Mouse (Mus musculus): ENCODE data around the gene 5330417H12Rik. TPM values are rescaled to one million over a fixed set of nuclear protein-coding genes. Genes with fewer than 3 reads are reported as not detected.

5330417H12Rik gene
- polyA plus RNA-seq, 1 experiment from 2014 or later = not detected

- no peak for ATAC-seq (replicated peaks; ENCODE audit: extremely low read depth, insufficient read depth, low FRiP score)
- Histone ChIP-seq H3K9ac (ENCODE audit: low read length) (no peak overlapping the region), H3K27ac (ENCODE audit: low read length) (no peak overlapping the region), H3K36me3 (ENCODE audit: control insufficient read depth, insufficient read depth) (no peaks in the 10 kb centered on the region), H3K4me2 (ENCODE audit: low read depth, low read length) (no peak overlapping the region), H3K4me1 (ENCODE audit: control insufficient read depth, insufficient read depth, low read length) (no peaks in the 10 kb centered on the region), H3K27me3 (ENCODE audit: control insufficient read depth, insufficient read depth, low read length) (no peaks in the 10 kb centered on the region), H3K4me3 (ENCODE audit: low read length) (no peak overlapping the region), H3K9me3 (replicated peaks; ENCODE audit: control insufficient read depth, low read length) (no peaks in the 10 kb centered on the region)
- 68% methylated on average over 5 of the region's 5 CpGs for WGBS
Measured at GRCm38 (mm10) chr7:107610880-107611279, 14.1 kb downstream of the 5330417H12Rik start.

GRCm38 (mm10) chr7:107609622-107610255 lies 15.2 kb downstream of the 5330417H12Rik start:
- Histone ChIP-seq H3K4me2 (ENCODE audit: low read depth, low read length) (no peak overlapping the region), H3K4me3 (ENCODE audit: low read length) (no peak overlapping the region), H3K9ac (ENCODE audit: low read length) (no peak overlapping the region), H3K4me1 (ENCODE audit: control insufficient read depth, insufficient read depth, low read length) (no peaks in the 10 kb centered on the region), H3K27me3 (ENCODE audit: control insufficient read depth, insufficient read depth, low read length) (no peaks in the 10 kb centered on the region), H3K36me3 (ENCODE audit: control insufficient read depth, insufficient read depth) (no peaks in the 10 kb centered on the region), H3K27ac (ENCODE audit: low read length) (no peak overlapping the region), H3K9me3 (replicated peaks; ENCODE audit: control insufficient read depth, low read length) (no peaks in the 10 kb centered on the region)
- 93% methylated on average over 2 of the region's 2 CpGs for WGBS
- ATAC-seq (replicated peaks; ENCODE audit: extremely low read depth, insufficient read depth, low FRiP score) = no peak

- Histone ChIP-seq H3K4me1 (ENCODE audit: control insufficient read depth, insufficient read depth, low read length) (no peaks in the 10 kb centered on the region), H3K9ac (ENCODE audit: low read length) (no peak overlapping the region), H3K27ac (ENCODE audit: low read length) (no peak overlapping the region), H3K27me3 (ENCODE audit: control insufficient read depth, insufficient read depth, low read length) (no peaks in the 10 kb centered on the region), H3K9me3 (replicated peaks; ENCODE audit: control insufficient read depth, low read length) (no peaks in the 10 kb centered on the region), H3K36me3 (ENCODE audit: control insufficient read depth, insufficient read depth) (no peaks in the 10 kb centered on the region), H3K4me3 (ENCODE audit: low read length) (no peak overlapping the region), H3K4me2 (ENCODE audit: low read depth, low read length) (no peak overlapping the region)
- no peak for ATAC-seq (replicated peaks; ENCODE audit: extremely low read depth, insufficient read depth, low FRiP score)
- 87% methylated on average over 1 of the region's 1 CpGs for WGBS
Measured at GRCm38 (mm10) chr7:107607766-107608165, 17.2 kb downstream of the 5330417H12Rik start.

- H3K4me2 ChIP-seq (ENCODE audit: low read depth, low read length) = no peak overlapping the region
- H3K36me3 ChIP-seq (ENCODE audit: control insufficient read depth, insufficient read depth) = no peaks in the 10 kb centered on the region
- no peak for ATAC-seq (replicated peaks; ENCODE audit: extremely low read depth, insufficient read depth, low FRiP score)
- no peak overlapping the region for H3K27ac ChIP-seq (ENCODE audit: low read length)
- H3K9ac ChIP-seq (ENCODE audit: low read length) = no peak overlapping the region
- H3K9me3 ChIP-seq (replicated peaks; ENCODE audit: control insufficient read depth, low read length) = no peaks in the 10 kb centered on the region
- H3K27me3 ChIP-seq (ENCODE audit: control insufficient read depth, insufficient read depth, low read length) = no peaks in the 10 kb centered on the region
- no peak overlapping the region for H3K4me3 ChIP-seq (ENCODE audit: low read length)
- WGBS = 80% methylated on average over 6 of the region's 6 CpGs
- no peaks in the 10 kb centered on the region for H3K4me1 ChIP-seq (ENCODE audit: control insufficient read depth, insufficient read depth, low read length)
Measured at GRCm38 (mm10) chr7:107602913-107603312, 22.0 kb downstream of the 5330417H12Rik start.

- Histone ChIP-seq H3K27ac (ENCODE audit: low read length) (no peak overlapping the region), H3K4me3 (ENCODE audit: low read length) (no peak overlapping the region), H3K36me3 (ENCODE audit: control insufficient read depth, insufficient read depth) (no peaks in the 10 kb centered on the region), H3K9me3 (replicated peaks; ENCODE audit: control insufficient read depth, low read length) (no peaks in the 10 kb centered on the region), H3K4me2 (ENCODE audit: low read depth, low read length) (no peak overlapping the region), H3K9ac (ENCODE audit: low read length) (no peak overlapping the region), H3K27me3 (ENCODE audit: control insufficient read depth, insufficient read depth, low read length) (no peaks in the 10 kb centered on the region), H3K4me1 (ENCODE audit: control insufficient read depth, insufficient read depth, low read length) (no peaks in the 10 kb centered on the region)
- no peak for ATAC-seq (replicated peaks; ENCODE audit: extremely low read depth, insufficient read depth, low FRiP score)
- 76% methylated on average over 4 of the region's 4 CpGs for WGBS
Measured at GRCm38 (mm10) chr7:107602505-107602904, 22.5 kb downstream of the 5330417H12Rik start.

- H3K9ac ChIP-seq (ENCODE audit: low read length) = no peak overlapping the region
- H3K4me2 ChIP-seq (ENCODE audit: low read depth, low read length) = no peak overlapping the region
- H3K9me3 ChIP-seq (replicated peaks; ENCODE audit: control insufficient read depth, low read length) = no peaks in the 10 kb centered on the region
- no peak overlapping the region for H3K4me3 ChIP-seq (ENCODE audit: low read length)
- no peaks in the 10 kb centered on the region for H3K36me3 ChIP-seq (ENCODE audit: control insufficient read depth, insufficient read depth)
- WGBS = 54% methylated on average over 5 of the region's 5 CpGs
- no peak overlapping the region for H3K27ac ChIP-seq (ENCODE audit: low read length)
- H3K4me1 ChIP-seq (ENCODE audit: control insufficient read depth, insufficient read depth, low read length) = no peaks in the 10 kb centered on the region
- no peaks in the 10 kb centered on the region for H3K27me3 ChIP-seq (ENCODE audit: control insufficient read depth, insufficient read depth, low read length)
- ATAC-seq (replicated peaks; ENCODE audit: extremely low read depth, insufficient read depth, low FRiP score) = no peak
Measured at GRCm38 (mm10) chr7:107600651-107601050, 24.3 kb downstream of the 5330417H12Rik start.

GRCm38 (mm10) chr7:107597956-107598355 lies 27.0 kb downstream of the 5330417H12Rik start:
- no peak overlapping the region for H3K4me2 ChIP-seq (ENCODE audit: low read depth, low read length)
- no peak overlapping the region for H3K9ac ChIP-seq (ENCODE audit: low read length)
- H3K36me3 ChIP-seq (ENCODE audit: control insufficient read depth, insufficient read depth) = no peaks in the 10 kb centered on the region
- WGBS = 51% methylated on average over 3 of the region's 3 CpGs
- H3K27me3 ChIP-seq (ENCODE audit: control insufficient read depth, insufficient read depth, low read length) = no peaks in the 10 kb centered on the region
- H3K9me3 ChIP-seq (replicated peaks; ENCODE audit: control insufficient read depth, low read length) = no peaks in the 10 kb centered on the region
- no peak for ATAC-seq (replicated peaks; ENCODE audit: extremely low read depth, insufficient read depth, low FRiP score)
- no peak overlapping the region for H3K27ac ChIP-seq (ENCODE audit: low read length)
- H3K4me3 ChIP-seq (ENCODE audit: low read length) = no peak overlapping the region
- H3K4me1 ChIP-seq (ENCODE audit: control insufficient read depth, insufficient read depth, low read length) = peaks cover 2% of the 10 kb centered on the region; the same call in 1 of the 2 replicates

- ATAC-seq (replicated peaks; ENCODE audit: extremely low read depth, insufficient read depth, low FRiP score) = no peak
- Histone ChIP-seq H3K36me3 (ENCODE audit: control insufficient read depth, insufficient read depth) (no peaks in the 10 kb centered on the region), H3K9ac (ENCODE audit: low read length) (no peak overlapping the region), H3K27ac (ENCODE audit: low read length) (no peak overlapping the region), H3K4me2 (ENCODE audit: low read depth, low read length) (no peak overlapping the region), H3K4me3 (ENCODE audit: low read length) (no peak overlapping the region), H3K9me3 (replicated peaks; ENCODE audit: control insufficient read depth, low read length) (no peaks in the 10 kb centered on the region), H3K27me3 (ENCODE audit: control insufficient read depth, insufficient read depth, low read length) (no peaks in the 10 kb centered on the region), H3K4me1 (ENCODE audit: control insufficient read depth, insufficient read depth, low read length) (peaks cover 2% of the 10 kb centered on the region; the same call in 1 of the 2 replicates)
Measured at GRCm38 (mm10) chr7:107596753-107597152, 28.2 kb downstream of the 5330417H12Rik start.

GRCm38 (mm10) chr7:107595426-107595825 lies 29.5 kb downstream of the 5330417H12Rik start:
- peak overlapping the region; percentile 61 for H3K4me3 ChIP-seq (ENCODE audit: low read length)
- no peak overlapping the region for H3K27ac ChIP-seq (ENCODE audit: low read length)
- H3K9ac ChIP-seq (ENCODE audit: low read length) = peak overlapping the region; percentile 68; the same call in 1 of the 2 replicates
- no peaks in the 10 kb centered on the region for H3K27me3 ChIP-seq (ENCODE audit: control insufficient read depth, insufficient read depth, low read length)
- peak overlapping the region; percentile 78 for H3K4me2 ChIP-seq (ENCODE audit: low read depth, low read length)
- H3K36me3 ChIP-seq (ENCODE audit: control insufficient read depth, insufficient read depth) = no peaks in the 10 kb centered on the region
- no peaks in the 10 kb centered on the region for H3K9me3 ChIP-seq (replicated peaks; ENCODE audit: control insufficient read depth, low read length)
- H3K4me1 ChIP-seq (ENCODE audit: control insufficient read depth, insufficient read depth, low read length) = peaks cover 2% of the 10 kb centered on the region; the same call in 1 of the 2 replicates
- no peak for ATAC-seq (replicated peaks; ENCODE audit: extremely low read depth, insufficient read depth, low FRiP score)
- 18% methylated on average over 13 of the region's 13 CpGs for WGBS
